Mouse (Mus musculus) forebrain, embryonic 14.5 days (tissue): ENCODE data around the gene Rnf213. TPM values are rescaled to one million over a fixed set of nuclear protein-coding genes. Genes with fewer than 3 reads are reported as not detected.

Experiments
- ATAC-seq: fragments of 200-750 bp; cut with Nextera tagmentation; 2 replicates; pipeline ENCODE4 v1.8.0; 2017; ENCODE audit warnings: mild to moderate bottlenecking, moderate library complexity
- DNase-seq: peaks from one replicate; pipeline ENCODE4 v3.0.0-alpha.2; 2015; ENCODE audit warnings: low spot score
- H3K27ac ChIP-seq: fragments of 300-500 bp; sonication (generic); 2 replicates; pipeline ENCODE4 v1.5.1; 2014; ENCODE audit warnings: low read depth, mild to moderate bottlenecking, control low read depth, low read length, moderate library complexity
- H3K27me3 ChIP-seq: fragments of 300-500 bp; sonication (generic); replicated peaks from 2 replicates; pipeline ENCODE4 v1.6.1; 2014; ENCODE audit warnings: low read length, control low read depth, mixed read lengths; ENCODE audit not compliant: control insufficient read depth, insufficient read depth
- H3K36me3 ChIP-seq: fragments of 300-500 bp; sonication (generic); 2 replicates; pipeline ENCODE4 v1.6.1; 2014; ENCODE audit warnings: low read length, control low read depth; ENCODE audit not compliant: control insufficient read depth, insufficient read depth
- H3K4me1 ChIP-seq: fragments of 300-500 bp; sonication (generic); 2 replicates; pipeline ENCODE4 v1.6.1; 2014; ENCODE audit warnings: antibody characterized with exemption, low read length, control low read depth; ENCODE audit not compliant: control insufficient read depth, insufficient read depth
- H3K4me2 ChIP-seq: fragments of 300-500 bp; sonication (generic); 2 replicates; pipeline ENCODE4 v1.6.1; 2014; ENCODE audit warnings: mild to moderate bottlenecking, control low read depth, low read length
- H3K4me3 ChIP-seq: fragments of 300-500 bp; sonication (generic); 2 replicates; pipeline ENCODE4 v1.5.1; 2014; ENCODE audit warnings: low read depth, low read length, control low read depth
- H3K9ac ChIP-seq: fragments of 300-500 bp; sonication (generic); 2 replicates; pipeline ENCODE4 v1.6.1; 2014; ENCODE audit warnings: mild to moderate bottlenecking, low read length, control low read depth, moderate library complexity
- H3K9me3 ChIP-seq: fragments of 300-500 bp; sonication (generic); replicated peaks from 2 replicates; pipeline ENCODE4 v1.6.1; 2016; ENCODE audit warnings: low read length, control low read depth, mixed read lengths; ENCODE audit not compliant: control insufficient read depth
- WGBS: fragments of 180-500 bp; shearing (Covaris S2); extraction: QIAGEN DNeasy Blood & Tissue Kit; methylation state at CpG from one replicate; pipeline ENCODE4 v1.1.7; 2014; 5-methylcytosine and 5-hydroxymethylcytosine counted together
- polyA plus RNA-seq: library from polyadenylated mRNA; unstranded; fragments of >200 nt; fragmentation: Nextera tagmentation; extraction: Ambion mirVana; gene quantifications from 2 replicates; pipeline ENCODE4 v1.2.1, GENCODE M21; 2014

The Rnf213 gene
- polyA plus RNA-seq, 1 experiment from 2014 or later, result 1.5 TPM

GRCm38 (mm10) chr11:119497451-119497850 lies 104.6 kb downstream of the Rnf213 start:
- Histone ChIP-seq H3K4me2 (no peak overlapping the region), H3K4me1 (peaks cover 3% of the 10 kb centered on the region; the same call in 1 of the 2 replicates), H3K36me3 (peaks cover 46% of the 10 kb centered on the region), H3K27ac (no peak overlapping the region), H3K9ac (no peak overlapping the region), H3K9me3 (no peaks in the 10 kb centered on the region), H3K27me3 (no peaks in the 10 kb centered on the region), H3K4me3 (no peak overlapping the region)
- 86% methylated on average over 4 of the region's 4 CpGs for WGBS
- ATAC-seq (no peak), DNase-seq (no peak)

DNA sequence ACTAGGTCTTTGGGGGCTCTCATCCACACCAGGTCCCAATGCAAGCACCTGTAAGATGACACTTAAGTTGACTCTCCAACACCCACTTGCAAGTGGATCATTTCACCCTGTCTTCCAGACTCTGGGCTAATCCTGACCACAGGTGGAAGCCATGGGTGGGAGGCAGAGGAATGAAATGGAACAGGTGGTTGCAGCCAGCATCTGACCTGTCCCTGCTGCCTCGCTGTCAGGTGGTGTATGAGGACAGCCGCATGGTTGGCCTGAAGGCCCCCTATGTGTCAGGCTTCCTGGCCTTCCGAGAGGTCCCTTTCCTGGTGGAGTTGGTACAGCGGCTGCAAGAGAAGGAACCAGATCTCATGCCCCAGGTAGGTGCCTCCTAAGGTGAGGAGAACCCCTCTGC lies 106.4 kb downstream of the Rnf213 start:
- no peaks in the 10 kb centered on the region for H3K4me1 ChIP-seq
- no peak overlapping the region for H3K9ac ChIP-seq
- no peaks in the 10 kb centered on the region for H3K27me3 ChIP-seq
- DNase-seq, result no peak
- H3K9me3 ChIP-seq, result no peaks in the 10 kb centered on the region
- H3K4me3 ChIP-seq, result no peak overlapping the region
- H3K36me3 ChIP-seq, result peaks cover 61% of the 10 kb centered on the region
- 89% methylated on average over 4 of the region's 4 CpGs for WGBS
- ATAC-seq, result no peak
- H3K27ac ChIP-seq, result no peak overlapping the region
- no peak overlapping the region for H3K4me2 ChIP-seq

DNA sequence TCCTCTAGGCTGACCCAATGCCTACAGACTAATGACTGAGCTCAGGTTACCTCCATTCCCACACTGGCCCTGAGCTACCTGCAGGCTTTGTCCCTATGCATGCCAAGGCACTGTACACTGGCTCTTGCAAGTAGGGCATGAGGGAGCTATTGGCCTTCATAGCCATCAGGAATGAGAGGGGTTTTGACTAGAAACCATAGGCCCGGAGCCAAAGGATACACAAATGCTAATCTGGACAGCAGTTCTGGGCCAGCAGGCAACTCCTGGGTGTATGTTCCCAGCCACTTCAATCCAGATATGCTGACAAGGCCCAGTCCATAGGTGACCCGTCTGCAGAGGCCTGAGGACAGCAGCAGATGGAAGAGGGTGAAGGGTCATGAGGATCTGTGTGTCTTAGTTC lies 107.1 kb downstream of the Rnf213 start:
- ATAC-seq, result no peak
- whole genome bisulfite sequencing, result 87% methylated on average over 2 of the region's 2 CpGs
- Histone ChIP-seq H3K36me3 (peaks cover 68% of the 10 kb centered on the region), H3K4me3 (no peak overlapping the region), H3K9ac (no peak overlapping the region), H3K27ac (no peak overlapping the region), H3K9me3 (no peaks in the 10 kb centered on the region), H3K4me2 (no peak overlapping the region), H3K27me3 (no peaks in the 10 kb centered on the region), H3K4me1 (no peaks in the 10 kb centered on the region)
- no peak for DNase-seq

GRCm38 (mm10) chr11:119503675-119504074 lies 110.8 kb downstream of the Rnf213 start:
- no peak overlapping the region for H3K4me2 ChIP-seq
- H3K36me3 ChIP-seq, result peaks cover 87% of the 10 kb centered on the region
- H3K9ac ChIP-seq, result no peak overlapping the region
- DNase-seq (peak; percentile 80), ATAC-seq (peak; percentile 81; the same call in 1 of the 2 replicates)
- H3K4me1 ChIP-seq, result peaks cover 1% of the 10 kb centered on the region; the same call in 1 of the 2 replicates
- no peak overlapping the region for H3K27ac ChIP-seq
- no peaks in the 10 kb centered on the region for H3K9me3 ChIP-seq
- no peaks in the 10 kb centered on the region for H3K27me3 ChIP-seq
- no peak overlapping the region for H3K4me3 ChIP-seq

DNA sequence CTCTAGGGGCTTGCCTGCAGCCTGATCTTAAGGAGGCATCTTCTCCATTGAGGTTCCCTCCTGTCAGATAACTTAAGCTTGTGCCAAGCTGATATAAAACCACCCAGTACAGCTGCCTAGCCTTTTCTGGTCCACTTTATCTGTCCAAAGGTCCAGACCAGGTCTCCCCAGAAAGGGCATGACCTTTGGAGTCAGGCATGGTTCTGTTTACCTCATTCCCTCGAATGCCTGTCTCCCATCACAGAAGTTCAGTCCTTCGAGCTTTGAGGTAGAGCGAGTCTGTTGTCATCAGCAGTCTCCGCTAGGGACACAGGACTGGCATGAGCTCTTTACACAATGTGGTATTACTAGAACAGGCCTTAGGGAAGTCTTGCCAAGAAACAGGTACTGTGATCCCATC lies 113.5 kb downstream of the Rnf213 start:
- ATAC-seq (no peak), DNase-seq (no peak)
- H3K9me3 ChIP-seq, result no peaks in the 10 kb centered on the region
- H3K9ac ChIP-seq, result no peak overlapping the region
- WGBS, result 94% methylated on average over 4 of the region's 4 CpGs
- peaks cover 66% of the 10 kb centered on the region for H3K36me3 ChIP-seq
- no peak overlapping the region for H3K4me2 ChIP-seq
- H3K4me3 ChIP-seq, result no peak overlapping the region
- no peaks in the 10 kb centered on the region for H3K27me3 ChIP-seq
- H3K4me1 ChIP-seq, result peaks cover 6% of the 10 kb centered on the region; the same call in 1 of the 2 replicates
- H3K27ac ChIP-seq, result no peak overlapping the region

- Histone ChIP-seq H3K9ac (no peak overlapping the region), H3K9me3 (no peaks in the 10 kb centered on the region), H3K27me3 (no peaks in the 10 kb centered on the region), H3K4me1 (peaks cover 10% of the 10 kb centered on the region; the same call in 1 of the 2 replicates), H3K36me3 (peaks cover 52% of the 10 kb centered on the region), H3K4me2 (no peak overlapping the region), H3K27ac (no peak overlapping the region), H3K4me3 (no peak overlapping the region)
- DNase-seq, result no peak
- ATAC-seq, result no peak
- WGBS, result 87% methylated on average over 8 of the region's 8 CpGs
Measured at GRCm38 (mm10) chr11:119507772-119508171, 114.9 kb downstream of the Rnf213 start.

DNA sequence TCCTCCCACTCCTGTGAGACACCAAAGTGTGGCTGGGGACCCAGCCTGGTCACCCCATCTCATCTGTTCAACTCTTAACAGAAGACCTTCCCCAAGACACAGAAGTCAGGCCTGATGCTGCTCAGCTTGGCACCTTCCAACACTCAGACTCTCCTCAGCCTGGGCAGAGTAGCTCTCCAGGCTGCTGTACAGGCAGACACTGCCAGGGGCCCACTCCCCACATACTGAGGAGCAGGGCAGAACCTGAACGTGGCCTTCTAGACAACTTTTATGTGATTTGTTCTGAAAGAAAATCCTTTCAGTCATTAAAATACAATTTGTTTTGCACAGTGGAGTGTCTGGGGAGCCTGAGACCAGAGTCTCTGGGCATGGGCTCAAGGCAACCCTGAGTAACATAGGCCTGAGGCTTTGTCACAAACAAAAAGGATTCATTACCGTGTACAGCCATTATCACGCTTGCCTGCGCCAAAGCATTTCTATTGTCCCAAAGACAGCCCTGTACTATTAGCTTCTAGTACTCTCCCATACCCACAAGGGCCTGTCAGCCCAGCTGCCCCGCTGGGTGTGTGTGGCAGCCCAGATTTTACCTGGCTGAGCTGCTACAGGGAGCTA lies 116.4 kb downstream of the Rnf213 start:
- ATAC-seq (peak; percentile 43), DNase-seq (peak; percentile 57)
- Histone ChIP-seq H3K36me3 (peaks cover 40% of the 10 kb centered on the region), H3K27ac (peak overlapping the region; percentile 70), H3K9me3 (no peaks in the 10 kb centered on the region), H3K27me3 (no peaks in the 10 kb centered on the region), H3K4me2 (no peak overlapping the region), H3K9ac (no peak overlapping the region), H3K4me1 (peaks cover 23% of the 10 kb centered on the region), H3K4me3 (no peak overlapping the region)
- WGBS, result 26% methylated on average over 5 of the region's 5 CpGs

GRCm38 (mm10) chr11:119513038-119513659 lies 120.2 kb downstream of the Rnf213 start:
- WGBS, result 45% methylated on average over 9 of the region's 9 CpGs
- DNase-seq, result no peak
- H3K27ac ChIP-seq, result 0 out of 2 replicates have a peak overlapping the region, but pooled peaks have one; percentile 39
- H3K4me2 ChIP-seq, result no peak overlapping the region
- H3K9ac ChIP-seq, result no peak overlapping the region
- H3K9me3 ChIP-seq, result no peaks in the 10 kb centered on the region
- peaks cover 7% of the 10 kb centered on the region for H3K36me3 ChIP-seq
- no peak overlapping the region for H3K4me3 ChIP-seq
- ATAC-seq, result no peak
- H3K4me1 ChIP-seq, result peaks cover 55% of the 10 kb centered on the region
- no peaks in the 10 kb centered on the region for H3K27me3 ChIP-seq
